Mouse (Mus musculus) kidney, embryonic 14.5 days (tissue): Measurements from ENCODE around the gene Washc3. TPM values are rescaled to one million over a fixed set of nuclear protein-coding genes. Genes with fewer than 3 reads are reported as not detected.
A peak's percentile ranks its signal among the peaks of the same experiment; 100 is the strongest.

Experiments used
- ATAC-seq: fragments of 200-750 bp; cut with Nextera tagmentation; 2 replicates; pipeline ENCODE4 v1.8.0; 2017; ENCODE audit warnings: moderate number of reproducible peaks, mild to moderate bottlenecking, moderate TSS enrichment, moderate library complexity; ENCODE audit not compliant: low FRiP score, low TSS enrichment
- H3K27ac ChIP-seq: fragments of 300-500 bp; sonication (generic); 2 replicates; pipeline ENCODE4 v1.5.1; 2014; ENCODE audit warnings: low read depth, mild to moderate bottlenecking, low read length, moderate library complexity, mixed read lengths
- H3K27me3 ChIP-seq: fragments of 300-500 bp; sonication (generic); 2 replicates; pipeline ENCODE4 v1.6.1; 2014; ENCODE audit warnings: mild to moderate bottlenecking, low read length; ENCODE audit not compliant: control insufficient read depth, insufficient read depth
- H3K36me3 ChIP-seq: fragments of 300-500 bp; sonication (generic); 2 replicates; pipeline ENCODE4 v1.6.1; 2014; ENCODE audit warnings: low read length, mixed read lengths; ENCODE audit not compliant: control insufficient read depth, insufficient read depth
- H3K4me1 ChIP-seq: fragments of 300-500 bp; sonication (generic); 2 replicates; pipeline ENCODE4 v1.6.1; 2014; ENCODE audit warnings: low read length, mixed read lengths; ENCODE audit not compliant: control insufficient read depth, insufficient read depth
- H3K4me2 ChIP-seq: fragments of 300-500 bp; sonication (generic); replicated peaks from 2 replicates; pipeline ENCODE4 v1.6.1; 2014; ENCODE audit warnings: low read depth, mild to moderate bottlenecking, low read length
- H3K4me3 ChIP-seq: fragments of 300-500 bp; sonication (generic); 2 replicates; pipeline ENCODE4 v1.5.1; 2014; ENCODE audit warnings: mild to moderate bottlenecking, low read length
- H3K9ac ChIP-seq: fragments of 300-500 bp; sonication (generic); 2 replicates; pipeline ENCODE4 v1.6.1; 2014; ENCODE audit warnings: low read depth, mild to moderate bottlenecking, low read length, moderate library complexity
- H3K9me3 ChIP-seq: fragments of 300-500 bp; sonication (generic); 2 replicates; pipeline ENCODE4 v1.6.1; 2016; ENCODE audit warnings: low read length; ENCODE audit not compliant: control insufficient read depth
- WGBS: fragments of 180-500 bp; shearing (Covaris S2); extraction: QIAGEN DNeasy Blood & Tissue Kit; methylation state at CpG from one replicate; pipeline ENCODE4 v1.1.7; 2014; 5-methylcytosine and 5-hydroxymethylcytosine counted together
- polyA plus RNA-seq: library from polyadenylated mRNA; unstranded; fragments of >200 nt; fragmentation: Nextera tagmentation; extraction: Ambion mirVana; gene quantifications from 2 replicates; pipeline ENCODE4 v1.2.1, GENCODE M21; 2014

The Washc3 gene
- polyA plus RNA-seq, 1 experiment from 2014 or later, result 60.1 TPM

DNA sequence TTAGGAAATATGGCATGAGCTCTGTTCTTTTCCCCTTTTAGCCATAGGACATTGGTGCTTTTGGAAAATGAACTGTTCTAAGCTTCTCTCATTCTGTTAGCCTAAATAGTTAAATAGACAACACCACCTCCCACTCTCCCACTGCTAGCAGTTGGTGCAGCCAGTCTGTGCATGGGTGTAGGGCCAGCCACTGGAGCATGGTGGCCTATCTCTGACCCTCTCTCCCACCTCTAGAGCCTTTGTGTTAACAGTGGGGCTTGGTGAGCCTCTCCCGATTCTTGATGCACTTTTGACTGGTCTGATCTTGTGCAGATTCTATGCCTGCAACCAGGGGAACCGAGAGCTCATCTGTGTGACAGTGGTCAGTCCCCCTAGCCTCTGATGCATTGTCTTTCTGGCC, 31.9 kb downstream of the Washc3 start:
- H3K4me3 ChIP-seq, result no peak overlapping the region
- no peak overlapping the region for H3K9ac ChIP-seq
- no peak overlapping the region for H3K4me2 ChIP-seq
- H3K36me3 ChIP-seq, result peaks cover 8% of the 10 kb centered on the region; the same call in 1 of the 2 replicates
- WGBS, result 59% methylated on average over 2 of the region's 2 CpGs
- no peak overlapping the region for H3K27ac ChIP-seq
- 0 out of 2 replicates have a peak, but pooled peaks cover under 1% of the 10 kb centered on the region for H3K4me1 ChIP-seq
- no peaks in the 10 kb centered on the region for H3K9me3 ChIP-seq
- no peaks in the 10 kb centered on the region for H3K27me3 ChIP-seq
- ATAC-seq, result no peak

DNA sequence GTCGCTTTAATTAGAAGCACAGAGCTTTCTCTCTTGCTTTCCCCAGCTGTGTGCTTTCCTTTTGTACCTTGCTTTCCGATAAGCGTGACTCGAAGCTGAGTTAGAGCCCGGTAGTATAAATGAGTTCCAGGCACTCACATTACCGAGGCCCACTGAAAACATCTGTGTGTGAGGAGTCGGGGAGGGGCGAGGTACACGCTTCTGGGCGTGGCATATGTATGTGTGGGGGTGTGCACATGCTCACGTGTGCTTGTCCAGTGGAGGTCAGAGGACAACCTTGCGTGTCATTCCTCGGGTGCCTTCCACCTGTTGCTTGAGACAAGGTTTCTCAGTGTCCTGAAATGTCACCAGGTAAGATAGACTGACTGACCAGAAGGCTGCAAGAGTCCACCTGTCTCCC, 43.8 kb downstream of the Washc3 start:
- Histone ChIP-seq H3K4me3 (no peak overlapping the region), H3K9ac (no peak overlapping the region), H3K27me3 (no peaks in the 10 kb centered on the region), H3K27ac (no peak overlapping the region), H3K4me1 (no peaks in the 10 kb centered on the region), H3K4me2 (no peak overlapping the region), H3K36me3 (no peaks in the 10 kb centered on the region), H3K9me3 (no peaks in the 10 kb centered on the region)
- ATAC-seq, result no peak
- 87% methylated on average over 13 of the region's 13 CpGs for WGBS

DNA sequence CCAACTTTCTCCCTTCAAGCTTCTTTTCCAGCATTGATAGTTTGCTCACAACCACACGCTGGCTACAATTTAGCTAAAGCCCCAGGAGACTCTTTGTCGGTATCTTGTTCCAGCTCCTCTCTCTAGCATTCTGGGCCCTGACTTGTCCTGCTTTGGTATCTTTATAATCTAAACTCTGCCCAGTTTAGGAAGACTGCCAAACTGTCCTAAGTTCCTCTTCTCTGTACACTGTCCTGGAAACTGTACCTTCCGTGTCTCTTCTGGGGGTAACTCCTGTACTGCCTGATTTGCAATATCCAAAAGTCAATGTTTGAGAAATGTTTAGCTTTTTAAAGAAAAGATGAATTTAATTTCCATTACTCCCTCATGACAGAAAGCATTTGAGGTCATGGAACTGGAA, 49.4 kb downstream of the Washc3 start:
- H3K4me3 ChIP-seq, result no peak overlapping the region
- no peaks in the 10 kb centered on the region for H3K27me3 ChIP-seq
- no peaks in the 10 kb centered on the region for H3K4me1 ChIP-seq
- no peak for ATAC-seq
- H3K36me3 ChIP-seq, result no peaks in the 10 kb centered on the region
- H3K27ac ChIP-seq, result no peak overlapping the region
- no peak overlapping the region for H3K4me2 ChIP-seq
- 83% methylated on average over 3 of the region's 3 CpGs for WGBS
- no peak overlapping the region for H3K9ac ChIP-seq
- H3K9me3 ChIP-seq, result no peaks in the 10 kb centered on the region

DNA sequence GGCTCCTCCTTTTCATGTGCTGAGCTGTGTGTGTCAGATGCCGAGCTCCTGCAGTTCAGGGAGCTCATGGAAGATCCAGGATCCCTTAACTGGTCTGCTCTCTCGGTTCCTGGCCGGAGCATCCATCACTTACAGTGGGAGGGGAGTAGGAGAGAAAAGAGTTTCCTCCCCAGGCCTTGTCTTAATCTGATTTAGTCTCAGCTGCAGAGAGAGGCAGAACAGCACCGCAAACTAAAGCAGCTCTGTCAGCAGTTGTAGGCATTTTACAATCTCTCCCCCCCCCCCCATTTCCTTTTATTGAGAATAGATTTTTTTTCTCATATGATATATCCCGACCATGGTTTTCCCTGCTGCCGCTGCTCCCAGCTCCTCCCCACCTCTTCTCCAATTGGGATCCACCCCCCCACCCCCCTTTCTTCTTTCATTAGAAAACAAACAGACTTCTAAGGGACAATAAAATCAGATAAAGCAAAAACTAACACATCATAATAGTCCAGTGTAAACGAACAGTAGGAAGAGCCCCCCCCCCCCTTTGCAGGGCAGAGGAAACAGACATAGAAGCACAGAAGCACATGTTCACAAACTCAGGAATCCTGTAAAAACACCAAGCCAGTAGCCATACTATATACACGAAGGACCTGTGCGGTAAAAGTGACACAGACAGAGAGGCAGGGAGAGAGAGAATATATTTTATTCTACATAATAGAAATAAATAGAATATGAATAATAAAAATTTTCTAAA, 51.4 kb downstream of the Washc3 start:
- Histone ChIP-seq H3K27me3 (no peaks in the 10 kb centered on the region), H3K9ac (no peak overlapping the region), H3K36me3 (no peaks in the 10 kb centered on the region), H3K9me3 (no peaks in the 10 kb centered on the region), H3K4me2 (no peak overlapping the region), H3K4me1 (no peaks in the 10 kb centered on the region), H3K4me3 (no peak overlapping the region), H3K27ac (no peak overlapping the region)
- ATAC-seq, result no peak
- WGBS, result 56% methylated on average over 9 of the region's 9 CpGs

DNA sequence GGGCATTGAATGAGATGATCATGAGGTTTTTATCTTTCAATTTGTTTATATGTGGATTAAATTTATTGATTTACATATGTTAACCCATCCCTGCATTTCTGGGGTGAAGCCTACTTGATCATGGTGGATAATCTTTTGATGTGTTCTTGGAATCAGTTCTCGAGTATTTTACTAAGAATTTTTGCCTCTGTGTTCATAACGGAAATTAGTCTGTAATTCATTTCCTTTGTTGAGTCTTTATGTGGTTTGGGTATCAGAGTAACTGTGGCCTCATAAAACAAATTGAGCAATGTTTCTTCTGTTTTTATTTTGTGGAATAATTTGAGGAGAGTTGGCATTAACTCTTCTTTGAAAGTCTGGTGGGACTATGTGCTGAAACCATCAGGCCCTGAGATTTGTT, 54.7 kb downstream of the Washc3 start:
- Histone ChIP-seq H3K36me3 (no peaks in the 10 kb centered on the region), H3K4me1 (no peaks in the 10 kb centered on the region), H3K9ac (no peak overlapping the region), H3K4me3 (no peak overlapping the region), H3K9me3 (no peaks in the 10 kb centered on the region), H3K27me3 (no peaks in the 10 kb centered on the region), H3K27ac (no peak overlapping the region), H3K4me2 (no peak overlapping the region)
- WGBS, result 86% methylated on average over 2 of the region's 2 CpGs
- no peak for ATAC-seq

DNA sequence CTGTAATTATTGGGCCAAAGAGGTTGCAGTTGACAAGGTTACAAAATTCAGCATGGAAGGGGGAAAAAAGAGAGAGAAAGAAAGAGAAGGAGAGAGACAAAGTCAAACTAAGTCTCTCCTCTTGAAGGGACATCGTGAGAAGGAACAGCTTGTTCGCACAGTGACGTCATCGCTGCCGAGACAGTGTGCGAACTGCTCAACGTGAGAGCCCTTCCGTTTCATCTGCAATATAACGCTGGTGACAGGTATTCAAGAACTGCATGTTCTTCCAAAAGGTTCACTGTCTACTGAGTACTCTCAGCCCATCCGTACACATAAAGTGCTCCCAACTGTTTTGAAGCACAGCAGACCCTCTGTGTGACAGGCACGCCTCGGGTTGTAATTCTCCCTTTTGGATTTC, 59.4 kb downstream of the Washc3 start:
- no peak overlapping the region for H3K27ac ChIP-seq
- H3K9ac ChIP-seq, result no peak overlapping the region
- no peaks in the 10 kb centered on the region for H3K36me3 ChIP-seq
- 77% methylated on average over 12 of the region's 12 CpGs for WGBS
- H3K4me3 ChIP-seq, result no peak overlapping the region
- H3K4me1 ChIP-seq, result no peaks in the 10 kb centered on the region
- ATAC-seq, result no peak
- no peaks in the 10 kb centered on the region for H3K9me3 ChIP-seq
- no peak overlapping the region for H3K4me2 ChIP-seq
- H3K27me3 ChIP-seq, result no peaks in the 10 kb centered on the region

DNA sequence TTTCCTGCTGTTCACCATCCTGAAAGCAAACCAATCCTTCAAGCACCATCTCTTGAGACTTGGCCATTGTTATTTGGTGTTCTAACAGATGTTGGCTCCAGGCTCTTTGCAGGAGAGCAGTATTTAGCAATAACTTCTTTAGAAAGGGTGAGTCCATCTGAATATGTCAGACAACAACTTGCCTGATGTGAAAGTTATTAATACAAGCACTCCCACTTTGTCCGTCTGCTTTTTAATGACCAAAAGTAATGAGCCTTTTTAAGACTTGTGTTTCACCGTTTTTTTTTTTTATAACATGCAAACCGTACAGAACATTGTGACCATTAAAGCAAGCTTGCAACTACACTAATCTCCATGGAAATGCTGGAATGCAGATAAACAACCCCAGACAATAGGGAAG, 60.3 kb downstream of the Washc3 start:
- ATAC-seq, result no peak
- WGBS, result 33% methylated on average over 3 of the region's 3 CpGs

DNA sequence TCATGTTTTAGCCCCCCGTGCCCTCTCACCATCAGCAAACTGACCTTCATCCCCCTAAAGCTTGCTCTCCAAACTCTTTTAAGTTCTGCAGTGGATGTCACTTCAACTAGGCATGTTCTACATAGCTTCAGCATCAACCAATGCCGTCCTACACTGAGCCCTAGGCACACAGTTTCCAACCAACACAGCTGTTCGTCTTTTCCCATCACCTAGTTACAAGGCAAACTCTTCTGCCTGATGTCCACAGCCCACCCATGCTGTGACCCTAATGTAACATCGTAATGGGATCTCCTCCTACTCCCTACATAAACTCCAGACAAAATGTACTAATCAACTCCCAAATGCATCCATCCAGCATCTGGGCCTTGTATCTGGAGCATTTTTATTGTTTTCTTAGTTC, 62.5 kb downstream of the Washc3 start:
- 0 out of 2 replicates have a peak, but pooled peaks have one; percentile 43 for ATAC-seq
- Histone ChIP-seq H3K27me3 (no peaks in the 10 kb centered on the region), H3K4me2 (no peak overlapping the region), H3K4me3 (no peak overlapping the region), H3K27ac (no peak overlapping the region), H3K9ac (no peak overlapping the region), H3K9me3 (no peaks in the 10 kb centered on the region), H3K4me1 (no peaks in the 10 kb centered on the region), H3K36me3 (no peaks in the 10 kb centered on the region)
- 45% methylated on average over 4 of the region's 4 CpGs for WGBS

More for the DNA sequence above, 60.3 kb downstream of the Washc3 start:
- Histone ChIP-seq H3K27ac (no peak overlapping the region), H3K36me3 (no peaks in the 10 kb centered on the region), H3K4me2 (no peak overlapping the region), H3K9ac (no peak overlapping the region), H3K4me1 (no peaks in the 10 kb centered on the region), H3K9me3 (no peaks in the 10 kb centered on the region), H3K27me3 (no peaks in the 10 kb centered on the region), H3K4me3 (no peak overlapping the region)

DNA sequence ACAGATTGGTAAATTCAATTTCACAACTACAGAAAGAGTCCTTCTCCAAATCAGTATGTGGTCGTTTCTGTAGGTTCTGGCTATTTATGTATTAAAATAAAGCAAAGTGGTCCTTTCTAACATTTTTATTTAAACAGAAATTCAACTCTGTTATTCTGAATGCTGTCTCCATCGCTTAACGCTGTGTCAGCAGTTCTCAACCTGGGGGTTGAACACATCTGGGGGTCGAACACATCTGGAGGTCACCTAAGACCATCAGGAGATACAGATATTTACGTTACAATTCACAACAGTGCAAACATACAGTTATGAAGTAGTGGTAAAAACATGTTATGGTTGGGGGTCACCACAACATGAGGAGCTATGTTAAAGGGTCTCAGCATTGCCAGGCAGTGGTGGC, 73.2 kb downstream of the Washc3 start:
- H3K4me3 ChIP-seq, result no peak overlapping the region
- H3K4me1 ChIP-seq, result no peaks in the 10 kb centered on the region
- H3K27me3 ChIP-seq, result no peaks in the 10 kb centered on the region
- H3K36me3 ChIP-seq, result no peaks in the 10 kb centered on the region
- no peak overlapping the region for H3K4me2 ChIP-seq
- 86% methylated on average over 5 of the region's 5 CpGs for WGBS
- ATAC-seq, result no peak
- no peak overlapping the region for H3K27ac ChIP-seq
- H3K9ac ChIP-seq, result no peak overlapping the region
- no peaks in the 10 kb centered on the region for H3K9me3 ChIP-seq
